Mouse (Mus musculus) E14TG2a.4 (cell line): ENCODE measurements at regions not wholly inside any gene's neighbourhood (a gene's known extent, or its start where the extent isn't known, plus 50 kb on each side); places are given as distances from the start of the nearest gene placed in this dataset.

Experiments used
- CTCF ChIP-seq: conservative IDR thresholded peaks from 2 replicates; pipeline ENCODE4 v1.5.1; 2014; ENCODE audit warnings: low read length
- POU5F1 ChIP-seq: IDR thresholded peaks from 2 replicates; pipeline ENCODE4 v1.6.1; 2014; ENCODE audit warnings: low read length, borderline replicate concordance

GRCm38 (mm10) chr6:50767827-50768226, 113.6 kb upstream of the Npvf start:
- TF ChIP-seq CTCF (no peak), POU5F1 (no peak)
